Mouse (Mus musculus) G1E (cell line): ENCODE measurements around the gene Cubn.

Experiments used
- CTCF ChIP-seq: IDR thresholded peaks from 2 replicates; pipeline ENCODE4 v1.5.1; 2012; ENCODE audit warnings: low read depth, low read length, inconsistent platforms, mixed read lengths
- GATA1 ChIP-seq: IDR thresholded peaks from 2 replicates; pipeline ENCODE4 v1.6.1; 2012; ENCODE audit warnings: borderline replicate concordance, low read length, inconsistent platforms, mixed read lengths
- GATA2 ChIP-seq: IDR thresholded peaks from 2 replicates; pipeline ENCODE4 v1.6.1; 2012; ENCODE audit warnings: low read depth, low read length, inconsistent platforms, borderline replicate concordance
- POLR2AphosphoS5 ChIP-seq: IDR thresholded peaks from 2 replicates; pipeline ENCODE4 v1.6.1; 2012; ENCODE audit warnings: low read depth, low read length, inconsistent platforms; ENCODE audit not compliant: insufficient replicate concordance

DNA sequence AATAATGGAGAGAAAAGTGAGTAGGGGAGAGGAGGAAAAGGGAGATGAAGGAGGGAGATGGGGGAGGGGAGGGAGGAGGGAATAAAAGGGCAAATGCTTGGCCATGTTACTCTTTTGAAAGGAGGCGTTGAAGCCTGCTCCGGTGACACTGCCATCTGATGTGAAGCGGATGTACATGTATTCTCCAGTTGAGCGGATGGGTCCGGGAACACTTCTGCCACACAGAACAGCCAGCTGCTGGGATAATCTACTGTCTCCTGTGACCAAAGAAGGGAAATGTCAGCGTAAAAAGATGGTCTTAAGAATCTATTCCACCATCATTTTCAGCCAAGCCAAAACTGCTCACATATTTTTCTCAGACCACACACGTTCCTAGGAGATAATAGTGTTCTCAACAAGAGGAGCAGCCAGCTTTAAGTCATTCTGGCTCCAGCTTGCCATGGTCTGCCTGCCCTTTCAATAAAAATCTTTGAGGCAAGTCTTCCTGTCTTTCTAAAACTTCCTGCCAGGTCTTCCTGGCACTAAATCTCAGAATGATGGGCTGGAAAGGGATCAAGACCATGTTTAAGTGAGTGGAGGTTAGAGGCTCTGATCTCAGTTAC is 149.2 kb downstream of the Cubn start:
- no peak for TF ChIP-seq POLR2AphosphoS5
- no peak for TF ChIP-seq CTCF
- TF ChIP-seq GATA2: no peak
- TF ChIP-seq GATA1: no peak
